Mouse (Mus musculus): ENCODE results near the gene Atf7ip2. TPM values are rescaled to one million over a fixed set of nuclear protein-coding genes. Genes with fewer than 3 reads are reported as not detected.

Gene Atf7ip2
- total RNA-seq, 2 experiments from 2014 or later: not detected

DNA sequence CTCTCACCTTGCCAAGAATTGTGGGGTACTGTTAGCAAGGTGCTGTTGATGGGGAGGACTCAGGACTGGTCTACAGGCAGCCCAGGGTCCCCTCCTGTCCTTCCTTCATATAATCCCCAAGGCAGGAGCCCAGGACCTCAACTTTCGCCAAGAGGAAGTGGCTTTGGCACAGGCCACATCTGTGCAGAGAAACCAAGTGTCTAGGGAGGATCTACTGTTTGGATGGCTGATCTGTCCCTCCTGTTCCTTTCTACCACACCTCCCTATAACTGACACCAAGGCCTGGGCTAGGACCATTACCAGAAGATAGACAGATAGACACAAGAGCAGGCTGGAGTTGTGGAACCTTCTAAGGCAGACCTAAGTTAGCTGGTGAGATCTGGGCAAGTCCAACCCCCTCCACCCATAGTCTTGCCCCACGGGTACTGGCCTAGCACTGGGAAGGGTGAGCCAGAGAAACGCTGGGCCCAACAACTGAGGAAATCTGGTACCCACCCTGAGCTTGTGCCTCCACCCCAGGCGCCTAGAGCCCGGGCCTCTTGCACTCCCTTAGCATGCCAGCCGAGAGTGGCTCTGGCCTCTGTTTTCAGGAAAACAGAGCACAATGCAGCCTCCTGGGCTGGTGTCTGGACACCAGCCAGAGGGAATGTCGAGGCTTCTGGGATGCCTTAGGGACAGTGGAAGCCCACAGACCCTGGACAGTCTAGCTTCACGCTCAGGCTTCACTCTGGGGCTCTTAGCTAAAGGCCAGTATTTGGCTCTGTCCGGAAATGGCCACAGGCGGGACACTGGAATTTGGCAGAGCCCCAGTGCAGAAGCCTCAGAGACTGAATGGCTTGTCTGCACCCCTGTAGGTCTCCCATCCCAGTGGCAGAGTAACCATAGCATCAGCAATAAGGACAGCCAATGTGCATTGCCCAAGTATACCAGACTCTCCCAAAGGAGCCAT is 105.5 kb downstream of the Atf7ip2 start:
- DNase-seq: no peak

DNA sequence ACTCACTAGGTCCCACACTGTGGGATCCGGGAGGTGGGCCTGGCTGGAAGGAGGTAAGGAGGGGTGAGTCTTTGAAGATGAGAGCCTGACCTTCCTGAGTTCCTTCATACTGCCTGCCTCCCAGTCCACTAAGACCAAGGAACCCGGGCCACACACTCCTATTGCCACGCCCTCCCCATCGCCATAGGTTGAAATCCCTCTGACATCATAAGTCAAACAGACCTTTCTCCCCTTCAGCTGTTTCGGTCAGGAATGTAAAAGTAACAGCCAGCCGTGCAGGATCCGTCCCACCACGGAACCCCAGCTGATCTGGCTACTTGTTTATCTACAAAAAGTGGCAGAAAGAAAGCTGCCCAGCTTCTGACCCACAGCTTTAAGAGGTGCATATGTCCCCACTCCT is 107.1 kb downstream of the Atf7ip2 start:
- DNase-seq: no peak

DNA sequence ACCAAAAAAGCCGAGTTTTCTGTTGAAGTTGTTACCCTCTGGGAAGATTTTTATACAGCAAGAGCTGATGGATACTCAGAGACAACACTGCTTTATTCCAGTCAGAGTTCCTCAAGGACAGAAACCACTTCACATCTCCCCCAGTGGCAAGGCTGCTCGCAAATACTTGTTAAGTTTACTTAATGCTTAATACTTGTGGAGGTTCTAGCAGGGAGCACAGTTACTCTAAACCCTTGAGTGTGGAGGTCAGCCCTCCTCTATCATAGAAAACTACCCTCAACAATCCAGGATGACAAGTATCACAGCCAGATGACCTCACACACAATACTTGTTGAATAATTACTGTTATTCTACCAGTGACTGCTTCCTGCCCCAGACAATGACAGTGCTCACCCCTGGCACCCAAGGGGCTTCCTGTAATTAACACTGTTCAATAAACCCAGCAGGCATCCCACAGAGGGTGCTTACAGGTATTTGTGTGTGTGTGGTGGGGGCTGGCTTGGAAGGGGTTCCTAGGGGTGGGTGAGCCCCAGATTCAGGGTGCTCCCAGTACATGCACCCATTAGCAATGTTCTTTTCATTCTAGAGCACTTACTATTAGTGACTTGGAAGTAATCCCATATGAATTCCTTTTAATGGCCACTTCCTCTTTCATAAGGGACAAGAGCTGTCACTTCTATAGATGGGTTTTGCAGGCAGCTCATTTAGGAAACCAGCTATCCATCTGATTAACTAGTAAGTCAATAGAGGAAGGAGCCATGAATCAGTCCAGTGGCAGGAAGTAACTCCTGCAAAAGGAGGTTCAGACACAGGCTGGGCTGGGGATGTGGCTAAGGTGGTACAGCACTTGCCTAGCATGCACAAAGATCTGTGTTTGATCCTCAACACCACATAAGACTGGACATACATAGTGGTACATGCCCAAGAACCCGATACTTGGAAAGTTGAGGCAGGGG is 108.0 kb downstream of the Atf7ip2 start:
- no peak for DNase-seq

Small RNAs within 50 kb of the gene (microRNA-seq; reads per million reads assigned to microRNA genes)
- 0 reads per million in 2 experiments for gene Gm22932

Other genes with a start within 250 kb of the Atf7ip2 start
- gene Grin2a, start 197.2 kb upstream of the Atf7ip2 start, total RNA-seq (2021): 100 to 1,000 TPM; 375 to 412 TPM
- gene Rpl39l, start 22.5 kb upstream of the Atf7ip2 start, total RNA-seq (2021): not detected
- 10 to 100 TPM; 16.5 to 17.8 TPM for gene Emp2, start 121.3 kb downstream of the Atf7ip2 start, total RNA-seq (2021)
- 1 to 10 TPM; 5.2 to 5.5 TPM for gene Tekt5, start 202.8 kb downstream of the Atf7ip2 start, total RNA-seq (2021)
- gene Nubp1, start 219.2 kb downstream of the Atf7ip2 start, total RNA-seq (2021): 10 to 100 TPM; 16.4 to 18.1 TPM